Mouse (Mus musculus): ENCODE measurements around the gene Fam98a.

DNA sequence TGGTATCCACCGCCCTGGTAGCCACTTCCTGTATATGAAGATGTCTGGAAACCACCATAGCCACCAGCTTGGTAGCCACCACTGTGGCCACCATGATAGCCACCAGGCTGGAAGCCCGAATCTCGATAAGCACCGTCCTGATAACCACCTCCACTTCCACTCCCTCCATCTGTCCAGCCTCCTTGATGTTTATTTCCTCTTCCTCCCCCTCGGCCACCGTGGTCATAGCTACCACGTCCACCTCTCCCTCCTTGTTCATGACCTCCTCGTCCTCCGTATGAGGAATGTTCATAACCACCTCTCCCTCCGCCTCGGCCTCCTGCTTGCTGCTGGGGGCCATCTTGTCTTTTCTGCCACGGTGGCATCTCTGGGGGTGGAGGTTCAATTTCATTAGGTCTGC, 13.3 kb downstream of the Fam98a start:
- TF ChIP-seq CTCF (IDR thresholded peaks at IDR 0.05; ENCODE audit: insufficient read depth, low read length): no peak
- no peak for TF ChIP-seq POLR2A (IDR thresholded peaks at IDR 0.05; ENCODE audit: borderline replicate concordance, extremely low read depth, low read depth, low read length)
